Mouse (Mus musculus) left cerebral cortex, adult 8-10 months (tissue): ENCODE measurements at regions not wholly inside any gene's neighbourhood (a gene's known extent, or its start where the extent isn't known, plus 50 kb on each side); places are given as distances from the start of the nearest gene placed in this dataset.

Source experiments
- DNase-seq, 2 experiments: peaks; one replicate each; pipeline ENCODE4 v3.0.0; 2022; ENCODE audit warnings: low spot score in 2 of 2

GRCm38 (mm10) chr15:87352812-87353211 lies 191.3 kb upstream of the Fam19a5 start:
- no peak for DNase-seq

GRCm38 (mm10) chr15:87353886-87354285 lies 190.2 kb upstream of the Fam19a5 start:
- DNase-seq: no peak

- no peak for DNase-seq
These were observed 183.6 kb upstream of the Fam19a5 start for GRCm38 (mm10) chr15:87360457-87360856.

GRCm38 (mm10) chr15:87365712-87366361 lies 178.3 kb upstream of the Fam19a5 start:
- no peak for DNase-seq

GRCm38 (mm10) chr15:87367381-87367780 lies 176.7 kb upstream of the Fam19a5 start:
- no peak for DNase-seq

GRCm38 (mm10) chr15:87369381-87369780 lies 174.7 kb upstream of the Fam19a5 start:
- DNase-seq: no peak

- no peak for DNase-seq
These were observed 174.3 kb upstream of the Fam19a5 start for GRCm38 (mm10) chr15:87369836-87370235.

GRCm38 (mm10) chr15:87370761-87371160 lies 173.3 kb upstream of the Fam19a5 start:
- DNase-seq: no peak

- no peak for DNase-seq
These were observed 169.4 kb upstream of the Fam19a5 start for GRCm38 (mm10) chr15:87374670-87375069.

GRCm38 (mm10) chr15:87375596-87376194 lies 168.4 kb upstream of the Fam19a5 start:
- DNase-seq: no peak

- DNase-seq: no peak
These were observed 160.4 kb upstream of the Fam19a5 start for GRCm38 (mm10) chr15:87383551-87384265.

GRCm38 (mm10) chr15:87384279-87385066 lies 159.6 kb upstream of the Fam19a5 start:
- no peak for DNase-seq

GRCm38 (mm10) chr15:87386513-87386983 lies 157.6 kb upstream of the Fam19a5 start:
- no peak for DNase-seq

- no peak for DNase-seq
These were observed 152.7 kb upstream of the Fam19a5 start for GRCm38 (mm10) chr15:87391395-87391794.

- DNase-seq: no peak
These were observed 145.7 kb upstream of the Fam19a5 start for GRCm38 (mm10) chr15:87398396-87398795.

GRCm38 (mm10) chr15:87405689-87406088 lies 138.4 kb upstream of the Fam19a5 start:
- peak in 1 of 2 experiments; percentile 67 for DNase-seq

GRCm38 (mm10) chr15:87411978-87412377 lies 132.1 kb upstream of the Fam19a5 start:
- DNase-seq: no peak

- no peak for DNase-seq
These were observed 128.1 kb upstream of the Fam19a5 start for GRCm38 (mm10) chr15:87415996-87416395.

GRCm38 (mm10) chr15:87421743-87422142 lies 122.4 kb upstream of the Fam19a5 start:
- DNase-seq: no peak

GRCm38 (mm10) chr15:87433306-87433705 lies 110.8 kb upstream of the Fam19a5 start:
- DNase-seq: no peak

GRCm38 (mm10) chr15:87433901-87434300 lies 110.2 kb upstream of the Fam19a5 start:
- no peak for DNase-seq

- no peak for DNase-seq
These were observed 108.5 kb upstream of the Fam19a5 start for GRCm38 (mm10) chr15:87435566-87435965.
